Mouse (Mus musculus): ENCODE results near the gene Pde6h. TPM values are rescaled to one million over a fixed set of nuclear protein-coding genes. Genes with fewer than 3 reads are reported as not detected.

Pde6h gene
- total and polyA plus RNA-seq, 3 experiments, result 0.04 to 0.30 TPM; not detected in 1

- in situ Hi-C loops (cut with MboI; ENCODE audit: low pct_ligation_motif_present, low pct_unique_long_range_greater_than_20kb, low sequenced_read_pairs) (no loop called here), dilution Hi-C loops (cut with MboI; ENCODE audit: extremely low pct_ligation_motif_present, extremely low pct_unique_long_range_greater_than_20kb, low sequenced_read_pairs) (no loop called here)
- TF ChIP-seq JUN (IDR thresholded peaks at IDR 0.05; ENCODE audit: insufficient read depth, low read depth, low read length) (no peak), ZC3H11A (IDR thresholded peaks at IDR 0.05; ENCODE audit: low read depth, low read length) (no peak), JUND (conservative IDR thresholded peaks at IDR 0.05; ENCODE audit: low read depth, low read length) (no peak), USF2 (conservative IDR thresholded peaks at IDR 0.05; ENCODE audit: low read depth, low read length) (no peak), IRF4 (IDR thresholded peaks at IDR 0.05; ENCODE audit: low read depth, low read length) (no peak), MAZ (IDR thresholded peaks at IDR 0.05; ENCODE audit: low read depth, low read length) (no peak), POLR2AphosphoS2 (IDR thresholded peaks at IDR 0.05; ENCODE audit: low read depth, low read length) (no peak)
Measured at GRCm38 (mm10) chr6:137002169-137002514, 78.5 kb downstream of the Pde6h start.

GRCm38 (mm10) chr6:137004359-137004758 is 80.7 kb downstream of the Pde6h start:
- dilution Hi-C loops (cut with MboI; ENCODE audit: extremely low pct_ligation_motif_present, extremely low pct_unique_long_range_greater_than_20kb, low sequenced_read_pairs), result no loop called here
- Histone ChIP-seq H3K4me2 (ENCODE audit: insufficient read depth, low read depth, poor library complexity, severe bottlenecking) (no peak overlapping the region), H3K27me3 (replicated peaks) (no peaks in the 10 kb centered on the region), H3K79me2 (replicated peaks; ENCODE audit: control insufficient read depth, extremely low read depth, insufficient read depth, poor library complexity, severe bottlenecking) (no peaks in the 10 kb centered on the region), H3K27ac (ENCODE audit: insufficient read depth, low read depth) (no peak overlapping the region), H3K9me3 (replicated peaks; ENCODE audit: low read length) (peaks cover 3% of the 10 kb centered on the region), H3K36me3 (replicated peaks in 1 of 2; ENCODE audit: control insufficient read depth in 1 of 2, insufficient read depth in 1 of 2, low read length in 1 of 2) (no peaks in the 10 kb centered on the region), H3K4me3 (replicated peaks in 1 of 3; ENCODE audit: low read depth in 2 of 3, low read length in 2 of 3, poor library complexity in 1 of 3) (no peak overlapping the region), H3K4me1 (ENCODE audit: control insufficient read depth in 1 of 2, insufficient read depth in 2 of 2) (peaks cover 4 to 6% of the 10 kb centered on the region in 2 experiments; a peak in 3 of 4 replicates), H3K9ac (ENCODE audit: insufficient read depth, low read depth) (no peak overlapping the region)
- no peak for DNase-seq (ENCODE audit: extremely low read depth)
- in situ Hi-C loops (cut with MboI; ENCODE audit: low pct_ligation_motif_present, low pct_unique_long_range_greater_than_20kb, low sequenced_read_pairs), result no loop called here
- no peak for TF ChIP-seq MAZ (IDR thresholded peaks at IDR 0.05; ENCODE audit: low read depth, low read length)
- TF ChIP-seq ETS1 (conservative IDR thresholded peaks at IDR 0.05; ENCODE audit: low read depth, low read length), result no peak
- TF ChIP-seq CHD1 (IDR thresholded peaks at IDR 0.05; ENCODE audit: low read depth, low read length), result no peak
- TF ChIP-seq NRF1 (IDR thresholded peaks at IDR 0.05; ENCODE audit: low read depth, low read length), result no peak
- no peak for TF ChIP-seq ELF1 (IDR thresholded peaks at IDR 0.05; ENCODE audit: low read depth, low read length)
- TF ChIP-seq RCOR1 (conservative IDR thresholded peaks at IDR 0.05; ENCODE audit: low read depth, low read length), result no peak
- no peak for TF ChIP-seq SMC3 (IDR thresholded peaks at IDR 0.05; ENCODE audit: low read depth, low read length)
- no peak for TF ChIP-seq MEF2A (IDR thresholded peaks at IDR 0.05; ENCODE audit: borderline replicate concordance, low read depth, low read length)
- no peak for TF ChIP-seq RAD21 (IDR thresholded peaks at IDR 0.05; ENCODE audit: low read depth, low read length)
- no peak for TF ChIP-seq MAFK (IDR thresholded peaks at IDR 0.05; ENCODE audit: insufficient replicate concordance, low read length)
- no peak for TF ChIP-seq TCF12 (IDR thresholded peaks at IDR 0.05; ENCODE audit: low read depth, low read length)
- TF ChIP-seq IRF4 (IDR thresholded peaks at IDR 0.05; ENCODE audit: low read depth, low read length), result no peak
- no peak for TF ChIP-seq TBP (conservative IDR thresholded peaks at IDR 0.05; ENCODE audit: low read depth, low read length)
- no peak for TF ChIP-seq ZMIZ1 (IDR thresholded peaks at IDR 0.05; ENCODE audit: low read depth, low read length)
- no peak for TF ChIP-seq POLR2AphosphoS2 (IDR thresholded peaks at IDR 0.05; ENCODE audit: low read depth, low read length)
- no peak for TF ChIP-seq HCFC1 (IDR thresholded peaks at IDR 0.05; ENCODE audit: low read depth, low read length)
- TF ChIP-seq CHD2 (IDR thresholded peaks at IDR 0.05; ENCODE audit: low read length), result no peak
- TF ChIP-seq SIN3A (IDR thresholded peaks at IDR 0.05; ENCODE audit: low read length), result no peak
- TF ChIP-seq JUND (conservative IDR thresholded peaks at IDR 0.05; ENCODE audit: low read depth, low read length), result no peak

More at GRCm38 (mm10) chr6:137002169-137002514, 78.5 kb downstream of the Pde6h start:
- Histone ChIP-seq H3K27ac (ENCODE audit: insufficient read depth, low read depth) (no peak overlapping the region), H3K9ac (ENCODE audit: insufficient read depth, low read depth) (no peak overlapping the region), H3K79me2 (replicated peaks; ENCODE audit: control insufficient read depth, extremely low read depth, insufficient read depth, poor library complexity, severe bottlenecking) (no peaks in the 10 kb centered on the region), H3K4me2 (ENCODE audit: insufficient read depth, low read depth, poor library complexity, severe bottlenecking) (no peak overlapping the region), H3K27me3 (replicated peaks) (no peaks in the 10 kb centered on the region), H3K4me3 (replicated peaks in 1 of 3; ENCODE audit: low read depth in 2 of 3, low read length in 2 of 3, poor library complexity in 1 of 3) (no peak overlapping the region), H3K4me1 (ENCODE audit: control insufficient read depth in 1 of 2, insufficient read depth in 2 of 2) (peaks cover 4 to 6% of the 10 kb centered on the region in 2 experiments; a peak in 3 of 4 replicates), H3K36me3 (replicated peaks in 1 of 2; ENCODE audit: control insufficient read depth in 1 of 2, insufficient read depth in 1 of 2, low read length in 1 of 2) (no peaks in the 10 kb centered on the region), H3K9me3 (replicated peaks; ENCODE audit: low read length) (peaks cover 3% of the 10 kb centered on the region)
- DNase-seq (ENCODE audit: extremely low read depth), result no peak
